Mouse (Mus musculus): ENCODE measurements at regions not wholly inside any gene's neighbourhood (a gene's known extent, or its start where the extent isn't known, plus 50 kb on each side); places are given as distances from the start of the nearest gene placed in this dataset.

GRCm38 (mm10) chr10:91591398-91591811 lies 410.3 kb upstream of the Tmpo start:
- Histone ChIP-seq H3K27me3 (ENCODE audit: insufficient read depth, low read length) (no peaks in the 10 kb centered on the region), H3K4me3 (ENCODE audit: low read depth, low read length) (no peak overlapping the region), H3K4me2 (no peak overlapping the region), H3K27ac (ENCODE audit: low read depth) (no peak overlapping the region), H3K4me1 (ENCODE audit: insufficient read depth) (no peaks in the 10 kb centered on the region), H3K9ac (no peak overlapping the region), H3K36me3 (ENCODE audit: insufficient read depth) (no peaks in the 10 kb centered on the region), H3K9me3 (ENCODE audit: low read depth, low read length) (no peaks in the 10 kb centered on the region)
- no peak for TF ChIP-seq CTCF (IDR thresholded peaks at IDR 0.05; ENCODE audit: low read depth)
- peak; percentile 16 for DNase-seq
- 43% methylated on average over 3 of the region's 3 CpGs for WGBS
- no peak; the same call in 1 of the 2 replicates for ATAC-seq (ENCODE audit: insufficient read depth)

- no peaks in the 10 kb centered on the region for H3K36me3 ChIP-seq (ENCODE audit: insufficient read depth)
- no peak overlapping the region for H3K4me3 ChIP-seq (ENCODE audit: low read depth, low read length)
- H3K9me3 ChIP-seq (ENCODE audit: low read depth, low read length): no peaks in the 10 kb centered on the region
- H3K4me1 ChIP-seq (ENCODE audit: insufficient read depth): no peaks in the 10 kb centered on the region
- 84% methylated on average over 3 of the region's 3 CpGs for WGBS
- H3K27me3 ChIP-seq (ENCODE audit: insufficient read depth, low read length): no peaks in the 10 kb centered on the region
- DNase-seq (no peak), ATAC-seq (ENCODE audit: insufficient read depth) (no peak)
- no peak for TF ChIP-seq CTCF (IDR thresholded peaks at IDR 0.05; ENCODE audit: low read depth)
- no peak overlapping the region for H3K27ac ChIP-seq (ENCODE audit: low read depth)
- no peak overlapping the region for H3K4me2 ChIP-seq
- no peak overlapping the region for H3K9ac ChIP-seq
Measured at GRCm38 (mm10) chr10:91583204-91583603, 402.1 kb upstream of the Tmpo start.

- H3K4me1 ChIP-seq (ENCODE audit: insufficient read depth): no peaks in the 10 kb centered on the region
- no peaks in the 10 kb centered on the region for H3K27me3 ChIP-seq (ENCODE audit: insufficient read depth, low read length)
- 55% methylated on average over 11 of the region's 11 CpGs for WGBS
- H3K4me3 ChIP-seq (ENCODE audit: low read depth, low read length): no peak overlapping the region
- no peaks in the 10 kb centered on the region for H3K36me3 ChIP-seq (ENCODE audit: insufficient read depth)
- H3K9me3 ChIP-seq (ENCODE audit: low read depth, low read length): no peaks in the 10 kb centered on the region
- ATAC-seq (ENCODE audit: insufficient read depth) (no peak), DNase-seq (no peak)
- H3K27ac ChIP-seq (ENCODE audit: low read depth): no peak overlapping the region
- TF ChIP-seq CTCF (IDR thresholded peaks at IDR 0.05; ENCODE audit: low read depth): no peak
- no peak overlapping the region for H3K4me2 ChIP-seq
- no peak overlapping the region for H3K9ac ChIP-seq
Measured at GRCm38 (mm10) chr10:91580959-91581358, 399.8 kb upstream of the Tmpo start.

- Histone ChIP-seq H3K9me3 (ENCODE audit: low read depth, low read length) (no peaks in the 10 kb centered on the region), H3K4me1 (ENCODE audit: insufficient read depth) (no peaks in the 10 kb centered on the region), H3K4me2 (no peak overlapping the region), H3K36me3 (ENCODE audit: insufficient read depth) (no peaks in the 10 kb centered on the region), H3K4me3 (ENCODE audit: low read depth, low read length) (no peak overlapping the region), H3K27ac (ENCODE audit: low read depth) (no peak overlapping the region), H3K27me3 (ENCODE audit: insufficient read depth, low read length) (no peaks in the 10 kb centered on the region), H3K9ac (no peak overlapping the region)
- no peak for TF ChIP-seq CTCF (IDR thresholded peaks at IDR 0.05; ENCODE audit: low read depth)
- DNase-seq (no peak), ATAC-seq (ENCODE audit: insufficient read depth) (no peak)
- WGBS: 65% methylated on average over 17 of the region's 17 CpGs
Measured at GRCm38 (mm10) chr10:91575323-91576064, 394.4 kb upstream of the Tmpo start.

DNA sequence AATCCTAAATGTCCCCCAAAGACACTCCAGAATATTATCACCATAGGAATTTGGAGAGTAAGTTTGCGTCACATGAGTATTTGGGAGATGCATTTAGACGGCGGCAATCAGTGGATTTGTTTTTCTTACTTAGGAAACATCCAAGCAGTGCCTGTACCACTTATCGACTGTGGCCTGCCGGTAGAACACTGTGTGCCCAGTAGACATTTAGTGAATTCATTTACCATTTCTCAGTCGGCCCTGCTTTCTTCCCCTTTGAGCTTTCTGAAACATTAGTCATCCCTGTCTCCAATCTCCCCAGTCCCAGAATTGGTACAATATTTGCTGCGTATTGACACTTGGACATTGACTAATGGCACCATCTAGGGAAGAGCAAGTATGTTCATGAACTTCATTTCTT lies 391.7 kb upstream of the Tmpo start:
- ATAC-seq (ENCODE audit: insufficient read depth) (no peak), DNase-seq (no peak)
- no peaks in the 10 kb centered on the region for H3K4me1 ChIP-seq (ENCODE audit: insufficient read depth)
- H3K9ac ChIP-seq: no peak overlapping the region
- H3K27me3 ChIP-seq (ENCODE audit: insufficient read depth, low read length): no peaks in the 10 kb centered on the region
- no peak overlapping the region for H3K4me2 ChIP-seq
- no peak overlapping the region for H3K27ac ChIP-seq (ENCODE audit: low read depth)
- H3K9me3 ChIP-seq (ENCODE audit: low read depth, low read length): no peaks in the 10 kb centered on the region
- no peak overlapping the region for H3K4me3 ChIP-seq (ENCODE audit: low read depth, low read length)
- H3K36me3 ChIP-seq (ENCODE audit: insufficient read depth): no peaks in the 10 kb centered on the region
- TF ChIP-seq CTCF (IDR thresholded peaks at IDR 0.05; ENCODE audit: low read depth): no peak
- WGBS: 72% methylated on average over 7 of the region's 7 CpGs

GRCm38 (mm10) chr10:91569046-91569445 lies 387.9 kb upstream of the Tmpo start:
- no peak overlapping the region for H3K9ac ChIP-seq
- no peak overlapping the region for H3K4me2 ChIP-seq
- no peaks in the 10 kb centered on the region for H3K4me1 ChIP-seq (ENCODE audit: insufficient read depth)
- no peaks in the 10 kb centered on the region for H3K27me3 ChIP-seq (ENCODE audit: insufficient read depth, low read length)
- no peak for ATAC-seq (ENCODE audit: insufficient read depth)
- H3K36me3 ChIP-seq (ENCODE audit: insufficient read depth): no peaks in the 10 kb centered on the region
- no peaks in the 10 kb centered on the region for H3K9me3 ChIP-seq (ENCODE audit: low read depth, low read length)
- WGBS: 77% methylated on average over 6 of the region's 6 CpGs
- DNase-seq: no peak
- no peak overlapping the region for H3K27ac ChIP-seq (ENCODE audit: low read depth)
- no peak overlapping the region for H3K4me3 ChIP-seq (ENCODE audit: low read depth, low read length)
- TF ChIP-seq CTCF (IDR thresholded peaks at IDR 0.05; ENCODE audit: low read depth): no peak

GRCm38 (mm10) chr10:91566116-91566774 lies 385.1 kb upstream of the Tmpo start:
- 75% methylated on average over 7 of the region's 7 CpGs for WGBS

More at GRCm38 (mm10) chr10:91566116-91566774, 385.1 kb upstream of the Tmpo start:
- Histone ChIP-seq H3K4me3 (ENCODE audit: low read depth, low read length) (no peak overlapping the region), H3K27me3 (ENCODE audit: insufficient read depth, low read length) (no peaks in the 10 kb centered on the region), H3K4me2 (no peak overlapping the region), H3K4me1 (ENCODE audit: insufficient read depth) (no peaks in the 10 kb centered on the region), H3K9ac (no peak overlapping the region), H3K36me3 (ENCODE audit: insufficient read depth) (no peaks in the 10 kb centered on the region), H3K27ac (ENCODE audit: low read depth) (no peak overlapping the region), H3K9me3 (ENCODE audit: low read depth, low read length) (no peaks in the 10 kb centered on the region)
- no peak for ATAC-seq (ENCODE audit: insufficient read depth)
- DNase-seq: no peak
- no peak for TF ChIP-seq CTCF (IDR thresholded peaks at IDR 0.05; ENCODE audit: low read depth)

Data from lung, embryonic 14.5 days (tissue).